Mouse (Mus musculus): ENCODE measurements at regions not wholly inside any gene's neighbourhood (a gene's known extent, or its start where the extent isn't known, plus 50 kb on each side); places are given as distances from the start of the nearest gene placed in this dataset.
"Not testable (repeated sequence)": the region's sequence is repeated elsewhere in the genome, so short reads cannot be mapped to it uniquely, and the experiment has no call there.

GRCm38 (mm10) chr1:185850590-185850989, 266.5 kb downstream of the Lyplal1 start:
- no peak for DNase-seq

- DNase-seq = no peak
These were observed 265.7 kb downstream of the Lyplal1 start for GRCm38 (mm10) chr1:185851262-185851893.

GRCm38 (mm10) chr1:185861692-185862091, 255.4 kb downstream of the Lyplal1 start:
- no peak for DNase-seq

GRCm38 (mm10) chr1:185865945-185866344, 251.2 kb downstream of the Lyplal1 start:
- DNase-seq = no peak

GRCm38 (mm10) chr1:185866612-185867011, 250.5 kb downstream of the Lyplal1 start:
- no peak for DNase-seq

GRCm38 (mm10) chr1:185867018-185867417, 250.1 kb downstream of the Lyplal1 start:
- DNase-seq = no peak

- DNase-seq = no peak
These were observed 248.4 kb downstream of the Lyplal1 start for GRCm38 (mm10) chr1:185868721-185869120.

GRCm38 (mm10) chr1:185887031-185887430, 230.1 kb downstream of the Lyplal1 start:
- no peak for DNase-seq

- DNase-seq = no peak
These were observed 225.3 kb downstream of the Lyplal1 start for GRCm38 (mm10) chr1:185891814-185892213.

GRCm38 (mm10) chr1:185893421-185893820, 223.7 kb downstream of the Lyplal1 start:
- no peak for DNase-seq

- no peak for DNase-seq
These were observed 218.6 kb downstream of the Lyplal1 start for GRCm38 (mm10) chr1:185898475-185898874.

GRCm38 (mm10) chr1:185900316-185900715, 216.8 kb downstream of the Lyplal1 start:
- DNase-seq = no peak

GRCm38 (mm10) chr1:185902395-185902794, 214.7 kb downstream of the Lyplal1 start:
- no peak for DNase-seq

GRCm38 (mm10) chr1:185905666-185906065, 211.4 kb downstream of the Lyplal1 start:
- no peak for DNase-seq

GRCm38 (mm10) chr1:185915579-185915978, 201.5 kb downstream of the Lyplal1 start:
- DNase-seq = no peak

GRCm38 (mm10) chr1:185918663-185919062, 198.4 kb downstream of the Lyplal1 start:
- DNase-seq = no peak

- DNase-seq = no peak
These were observed 193.4 kb downstream of the Lyplal1 start for GRCm38 (mm10) chr1:185923723-185924122.

- DNase-seq = no peak
These were observed 188.1 kb downstream of the Lyplal1 start for GRCm38 (mm10) chr1:185929000-185929399.

- DNase-seq = no peak
These were observed 187.3 kb downstream of the Lyplal1 start for GRCm38 (mm10) chr1:185929761-185930160.

GRCm38 (mm10) chr1:185933623-185934022, 183.5 kb downstream of the Lyplal1 start:
- DNase-seq = no peak

GRCm38 (mm10) chr1:185937026-185937425, 180.1 kb downstream of the Lyplal1 start:
- DNase-seq = no peak

- no peak for DNase-seq
These were observed 177.2 kb downstream of the Lyplal1 start for GRCm38 (mm10) chr1:185939914-185940313.

- DNase-seq = no peak
These were observed 176.6 kb downstream of the Lyplal1 start for GRCm38 (mm10) chr1:185940511-185940910.

- no peak for DNase-seq
These were observed 165.9 kb downstream of the Lyplal1 start for GRCm38 (mm10) chr1:185951163-185951562.

GRCm38 (mm10) chr1:185955821-185956220, 161.3 kb downstream of the Lyplal1 start:
- DNase-seq = not testable (repeated sequence)

Data from kidney, adult 11 months (tissue).